Mouse (Mus musculus): ENCODE data around the gene Tns1.

- no peak for TF ChIP-seq POLR2A (IDR thresholded peaks at IDR 0.05; ENCODE audit: insufficient read depth, low read depth, low read length)
- 0 out of 2 replicates have a peak, but pooled peaks have one; percentile 4 for TF ChIP-seq EP300 (IDR thresholded peaks at IDR 0.05; ENCODE audit: insufficient read depth, low read depth, low read length)
- no peak for TF ChIP-seq CTCF (IDR thresholded peaks at IDR 0.05)
Measured at GRCm38 (mm10) chr1:73964151-73964743, 160.0 kb downstream of the Tns1 start.

Data from heart, adult 2 months (tissue).